Mouse (Mus musculus): ENCODE measurements at regions not wholly inside any gene's neighbourhood (a gene's known extent, or its start where the extent isn't known, plus 50 kb on each side); places are given as distances from the start of the nearest gene placed in this dataset.

DNA sequence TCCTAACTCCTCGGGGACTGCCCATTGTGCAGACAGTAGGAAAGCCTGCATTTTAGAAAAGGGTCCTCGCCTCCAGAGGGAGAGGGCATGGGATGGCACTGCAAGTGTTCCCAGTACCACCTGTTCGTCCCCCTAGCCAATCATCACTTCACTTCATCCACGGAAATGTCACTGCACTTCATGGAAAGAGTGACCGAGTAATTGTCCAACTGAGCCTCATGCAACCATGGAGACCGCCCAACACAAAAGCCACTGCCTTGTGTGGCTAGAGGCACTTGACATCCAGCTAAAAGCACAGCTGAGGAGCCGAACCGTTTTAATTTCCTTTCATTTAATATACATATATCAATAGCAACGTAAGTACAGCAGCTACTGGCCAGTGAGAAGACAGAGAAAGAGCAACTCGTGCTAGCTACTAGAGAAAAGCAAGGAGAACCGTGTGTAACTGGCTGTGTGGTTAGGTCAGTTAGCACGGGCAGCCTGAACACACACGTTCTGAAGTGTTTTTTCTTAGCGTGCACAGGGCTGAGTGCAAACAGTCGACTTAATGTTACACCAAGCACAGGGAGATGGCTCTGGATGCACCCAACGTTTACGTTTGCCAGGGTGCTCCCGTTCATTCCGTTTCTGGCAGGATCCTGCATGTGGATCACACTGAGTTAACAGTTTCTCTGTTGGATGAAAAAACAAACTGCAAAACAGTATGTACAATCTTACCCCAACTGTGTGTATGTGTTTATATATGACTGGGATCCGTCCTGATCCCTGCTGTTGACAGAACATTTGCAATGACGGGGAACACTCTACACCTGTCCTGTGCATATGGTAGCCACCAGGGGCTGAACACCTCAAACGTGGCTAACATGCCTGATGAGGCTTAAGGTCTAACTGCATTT lies 202.8 kb upstream of the Klf14 start:
- no peak overlapping the region for H3K4me3 ChIP-seq (ENCODE audit: low read depth, low read length)
- no peak for TF ChIP-seq EP300 (IDR thresholded peaks at IDR 0.05; ENCODE audit: insufficient read depth, low read depth, low read length)
- TF ChIP-seq POLR2A (IDR thresholded peaks at IDR 0.05; ENCODE audit: insufficient read depth, low read length), result no peak
- no peak for TF ChIP-seq CTCF (IDR thresholded peaks at IDR 0.05; ENCODE audit: low read depth, low read length)
- H3K9ac ChIP-seq (ENCODE audit: low read depth, poor library complexity, severe bottlenecking), result no peak overlapping the region
- H3K9me3 ChIP-seq (replicated peaks; ENCODE audit: control insufficient read depth, insufficient read depth, low read length, poor library complexity, severe bottlenecking), result no peaks in the 10 kb centered on the region
- H3K27ac ChIP-seq (ENCODE audit: insufficient read depth, low read length), result no peak overlapping the region
- no peaks in the 10 kb centered on the region for H3K27me3 ChIP-seq (ENCODE audit: control insufficient read depth, insufficient read depth, low read length, poor library complexity, severe bottlenecking)
- no peaks in the 10 kb centered on the region for H3K4me1 ChIP-seq (ENCODE audit: control insufficient read depth, insufficient read depth, low read length)
- no peaks in the 10 kb centered on the region for H3K36me3 ChIP-seq (ENCODE audit: control insufficient read depth, insufficient read depth, low read length, poor library complexity, severe bottlenecking)

DNA sequence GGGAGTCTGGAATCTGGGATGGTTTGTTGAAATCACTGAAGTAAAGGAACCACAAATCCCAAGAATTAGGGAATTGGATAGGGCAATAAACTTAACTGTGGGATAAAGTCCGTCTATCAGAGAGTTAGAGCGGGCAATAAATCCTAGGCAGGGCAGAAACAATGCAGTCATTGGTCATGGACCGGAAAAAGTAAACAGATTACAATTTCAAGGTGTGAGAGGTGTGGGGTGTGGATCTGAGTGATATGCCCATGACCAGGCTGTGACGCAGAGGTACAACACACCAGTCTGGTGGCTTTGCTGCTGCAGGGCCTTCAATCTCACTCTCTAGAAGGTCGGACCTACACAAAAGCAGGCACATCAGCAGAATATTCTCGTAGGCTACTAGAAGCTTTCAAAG lies 206.1 kb upstream of the Klf14 start:
- H3K27me3 ChIP-seq (ENCODE audit: control insufficient read depth, insufficient read depth, low read length, poor library complexity, severe bottlenecking), result no peaks in the 10 kb centered on the region
- no peaks in the 10 kb centered on the region for H3K4me1 ChIP-seq (ENCODE audit: control insufficient read depth, insufficient read depth, low read length)
- H3K36me3 ChIP-seq (ENCODE audit: control insufficient read depth, insufficient read depth, low read length, poor library complexity, severe bottlenecking), result no peaks in the 10 kb centered on the region
- no peak overlapping the region for H3K27ac ChIP-seq (ENCODE audit: insufficient read depth, low read length)
- no peaks in the 10 kb centered on the region for H3K9me3 ChIP-seq (replicated peaks; ENCODE audit: control insufficient read depth, insufficient read depth, low read length, poor library complexity, severe bottlenecking)
- H3K4me3 ChIP-seq (ENCODE audit: low read depth, low read length), result no peak overlapping the region
- TF ChIP-seq CTCF (IDR thresholded peaks at IDR 0.05; ENCODE audit: low read depth, low read length) (no peak), EP300 (IDR thresholded peaks at IDR 0.05; ENCODE audit: insufficient read depth, low read depth, low read length) (no peak), POLR2A (IDR thresholded peaks at IDR 0.05; ENCODE audit: insufficient read depth, low read length) (no peak)
- no peak overlapping the region for H3K9ac ChIP-seq (ENCODE audit: low read depth, poor library complexity, severe bottlenecking)

DNA sequence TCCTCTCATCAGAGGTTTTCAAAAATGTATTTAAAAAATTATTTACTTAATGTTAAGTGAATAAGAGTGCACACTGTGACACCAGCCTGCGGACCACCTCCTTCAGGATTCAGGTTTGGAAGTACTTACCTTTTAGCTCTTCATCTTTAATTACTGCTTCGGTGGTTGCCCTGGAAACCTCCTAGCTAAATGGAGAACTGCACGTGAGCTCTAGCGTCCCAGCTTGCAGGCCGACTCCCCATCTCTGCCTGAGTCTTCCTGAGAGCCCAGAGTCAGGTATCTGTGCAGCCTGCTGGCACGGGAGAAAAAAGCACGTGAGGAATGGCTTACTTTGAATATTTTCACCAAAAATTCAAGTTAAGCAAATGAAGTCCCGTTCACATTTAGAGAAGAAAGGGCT lies 207.5 kb upstream of the Klf14 start:
- no peaks in the 10 kb centered on the region for H3K27me3 ChIP-seq (ENCODE audit: control insufficient read depth, insufficient read depth, low read length, poor library complexity, severe bottlenecking)
- no peak for TF ChIP-seq CTCF (IDR thresholded peaks at IDR 0.05; ENCODE audit: low read depth, low read length)

DNA sequence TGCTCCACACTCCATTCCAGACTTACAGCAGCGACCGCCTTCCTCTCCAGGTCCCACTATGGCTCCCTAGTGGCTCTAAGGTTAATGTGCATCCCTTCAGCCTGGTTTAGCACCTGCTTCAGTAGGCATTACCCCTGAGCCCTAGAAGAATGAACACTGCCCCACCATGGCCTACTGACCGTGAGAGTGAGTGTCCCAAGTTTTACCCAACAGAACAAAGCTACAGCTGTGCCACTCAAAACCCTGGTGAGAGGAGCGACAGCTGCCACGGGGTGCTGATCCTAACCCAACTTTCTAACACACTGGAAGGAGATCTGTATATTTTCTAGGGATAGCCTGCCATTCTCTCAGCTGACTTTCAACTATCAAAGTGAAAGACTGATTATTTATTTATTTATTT lies 208.9 kb upstream of the Klf14 start:
- Histone ChIP-seq H3K4me3 (ENCODE audit: low read depth, low read length) (no peak overlapping the region), H3K27ac (ENCODE audit: insufficient read depth, low read length) (no peak overlapping the region), H3K9ac (ENCODE audit: low read depth, poor library complexity, severe bottlenecking) (no peak overlapping the region), H3K9me3 (replicated peaks; ENCODE audit: control insufficient read depth, insufficient read depth, low read length, poor library complexity, severe bottlenecking) (no peaks in the 10 kb centered on the region), H3K27me3 (ENCODE audit: control insufficient read depth, insufficient read depth, low read length, poor library complexity, severe bottlenecking) (no peaks in the 10 kb centered on the region), H3K36me3 (ENCODE audit: control insufficient read depth, insufficient read depth, low read length, poor library complexity, severe bottlenecking) (no peaks in the 10 kb centered on the region), H3K4me1 (ENCODE audit: control insufficient read depth, insufficient read depth, low read length) (no peaks in the 10 kb centered on the region)
- TF ChIP-seq EP300 (IDR thresholded peaks at IDR 0.05; ENCODE audit: insufficient read depth, low read depth, low read length) (no peak), CTCF (IDR thresholded peaks at IDR 0.05; ENCODE audit: low read depth, low read length) (no peak), POLR2A (IDR thresholded peaks at IDR 0.05; ENCODE audit: insufficient read depth, low read length) (no peak)

More for the DNA sequence above, 207.5 kb upstream of the Klf14 start:
- no peaks in the 10 kb centered on the region for H3K36me3 ChIP-seq (ENCODE audit: control insufficient read depth, insufficient read depth, low read length, poor library complexity, severe bottlenecking)
- H3K4me3 ChIP-seq (ENCODE audit: low read depth, low read length), result no peak overlapping the region
- H3K9me3 ChIP-seq (replicated peaks; ENCODE audit: control insufficient read depth, insufficient read depth, low read length, poor library complexity, severe bottlenecking), result no peaks in the 10 kb centered on the region
- no peak overlapping the region for H3K9ac ChIP-seq (ENCODE audit: low read depth, poor library complexity, severe bottlenecking)
- no peaks in the 10 kb centered on the region for H3K4me1 ChIP-seq (ENCODE audit: control insufficient read depth, insufficient read depth, low read length)
- H3K27ac ChIP-seq (ENCODE audit: insufficient read depth, low read length), result no peak overlapping the region

DNA sequence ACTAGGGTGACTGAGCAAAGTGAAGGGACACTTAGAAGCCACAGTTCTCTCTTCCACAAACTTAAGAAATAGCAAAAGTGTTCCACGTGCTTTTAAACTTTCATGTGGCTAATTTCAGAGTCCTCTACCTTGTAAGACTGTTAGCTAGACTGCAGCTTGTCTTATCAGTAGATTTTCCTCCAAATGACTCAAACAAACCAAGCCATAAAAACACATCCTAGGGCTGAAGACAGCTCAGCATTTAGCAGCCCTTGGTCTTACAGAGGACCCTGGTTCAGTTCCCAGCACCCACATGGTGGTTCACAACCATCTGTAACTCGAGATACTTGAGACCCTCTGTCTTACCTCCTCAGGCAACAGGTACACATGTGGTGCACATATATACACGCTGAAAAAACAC lies 209.9 kb upstream of the Klf14 start:
- H3K27me3 ChIP-seq (ENCODE audit: control insufficient read depth, insufficient read depth, low read length, poor library complexity, severe bottlenecking), result no peaks in the 10 kb centered on the region
- no peaks in the 10 kb centered on the region for H3K9me3 ChIP-seq (replicated peaks; ENCODE audit: control insufficient read depth, insufficient read depth, low read length, poor library complexity, severe bottlenecking)
- H3K4me3 ChIP-seq (ENCODE audit: low read depth, low read length), result no peak overlapping the region
- H3K4me1 ChIP-seq (ENCODE audit: control insufficient read depth, insufficient read depth, low read length), result no peaks in the 10 kb centered on the region
- no peak overlapping the region for H3K9ac ChIP-seq (ENCODE audit: low read depth, poor library complexity, severe bottlenecking)
- no peak overlapping the region for H3K27ac ChIP-seq (ENCODE audit: insufficient read depth, low read length)
- no peaks in the 10 kb centered on the region for H3K36me3 ChIP-seq (ENCODE audit: control insufficient read depth, insufficient read depth, low read length, poor library complexity, severe bottlenecking)
- TF ChIP-seq POLR2A (IDR thresholded peaks at IDR 0.05; ENCODE audit: insufficient read depth, low read length) (no peak), EP300 (IDR thresholded peaks at IDR 0.05; ENCODE audit: insufficient read depth, low read depth, low read length) (no peak), CTCF (IDR thresholded peaks at IDR 0.05; ENCODE audit: low read depth, low read length) (no peak)

DNA sequence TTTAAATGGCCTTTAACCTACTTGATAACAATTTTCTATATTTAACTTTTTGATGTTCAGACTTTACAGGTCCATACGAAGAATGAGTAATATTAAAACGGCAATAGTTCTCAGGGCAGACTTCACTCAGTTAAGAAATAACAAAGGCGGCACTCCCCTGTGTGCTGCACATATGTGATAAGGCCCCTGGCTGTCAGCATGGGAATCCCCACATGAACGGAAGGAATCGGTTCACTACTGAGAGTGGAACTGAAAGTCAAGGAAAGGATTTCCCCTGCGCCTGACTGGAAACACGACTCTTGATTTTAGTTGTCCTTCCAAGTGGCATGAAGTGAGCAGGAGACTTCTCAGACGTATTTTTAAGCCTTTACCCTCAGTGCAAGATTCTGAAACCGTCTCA lies 210.5 kb upstream of the Klf14 start:
- no peak overlapping the region for H3K27ac ChIP-seq (ENCODE audit: insufficient read depth, low read length)
- no peaks in the 10 kb centered on the region for H3K9me3 ChIP-seq (replicated peaks; ENCODE audit: control insufficient read depth, insufficient read depth, low read length, poor library complexity, severe bottlenecking)
- H3K4me3 ChIP-seq (ENCODE audit: low read depth, low read length), result no peak overlapping the region
- no peaks in the 10 kb centered on the region for H3K27me3 ChIP-seq (ENCODE audit: control insufficient read depth, insufficient read depth, low read length, poor library complexity, severe bottlenecking)
- TF ChIP-seq EP300 (IDR thresholded peaks at IDR 0.05; ENCODE audit: insufficient read depth, low read depth, low read length), result no peak
- H3K9ac ChIP-seq (ENCODE audit: low read depth, poor library complexity, severe bottlenecking), result no peak overlapping the region
- H3K4me1 ChIP-seq (ENCODE audit: control insufficient read depth, insufficient read depth, low read length), result no peaks in the 10 kb centered on the region
- no peaks in the 10 kb centered on the region for H3K36me3 ChIP-seq (ENCODE audit: control insufficient read depth, insufficient read depth, low read length, poor library complexity, severe bottlenecking)
